Mouse (Mus musculus) brain, adult 2 months (tissue): ENCODE measurements around the gene Olfr813.
"Not testable (repeated sequence)": the region's sequence is repeated elsewhere in the genome, so short reads cannot be mapped to it uniquely, and the experiment has no call there.

Experiments used
- DNase-seq: peaks from one replicate; pipeline ENCODE4 v3.0.0; 2011; ENCODE audit warnings: low read depth, low spot score

The Olfr813 gene

DNA sequence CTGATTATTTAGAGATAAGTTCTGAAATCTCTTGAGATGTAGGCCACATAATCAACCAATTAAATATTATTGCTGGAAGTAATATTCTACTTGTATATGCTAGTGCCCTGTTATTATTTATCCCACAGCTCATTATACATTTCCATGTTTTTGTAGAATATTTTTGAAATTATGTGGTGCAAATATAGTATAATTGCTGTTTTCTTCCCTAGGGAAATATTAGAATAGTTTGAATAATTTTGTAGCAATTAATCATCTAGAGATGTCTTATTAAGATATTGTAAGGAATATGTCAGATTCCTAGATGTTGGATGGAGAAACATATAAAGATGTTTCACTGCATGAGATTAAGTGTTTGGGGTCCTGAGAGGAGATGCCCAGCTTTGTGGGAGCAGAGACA is at the start of gene Olfr813:
Gene Olfr813 (plus strand): TSS at position 301 of the 400 bp plus-strand sequence.
- no peak for DNase-seq

DNA sequence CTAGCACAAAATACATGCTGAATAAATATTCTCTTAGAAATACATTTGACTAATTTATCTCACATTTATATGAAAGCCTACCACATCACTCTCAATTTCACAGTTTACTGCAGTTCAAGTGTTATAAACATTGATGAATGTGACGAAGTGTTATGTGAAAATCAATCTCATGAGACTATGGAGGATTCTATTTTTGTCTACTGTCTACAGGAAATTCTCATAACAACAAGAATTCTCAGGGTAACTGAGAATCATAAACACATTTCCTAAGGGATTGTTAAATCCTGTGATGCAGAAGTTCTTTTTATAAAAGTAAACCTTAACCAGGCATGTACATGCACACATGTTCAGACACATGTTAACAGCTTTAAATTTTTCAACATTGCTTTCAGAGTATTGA is 9.2 kb upstream of the Olfr813 start, which contains the start of gene Olfr812:
Gene Olfr812 (minus strand): TSS at position 101 of the 400 bp plus-strand sequence.
- no peak for DNase-seq

GRCm38 (mm10) chr10:129847343-129847742 is 7.8 kb upstream of the Olfr813 start:
- DNase-seq, result no peak

GRCm38 (mm10) chr10:129879751-129880150 is 24.6 kb downstream of the Olfr813 start, which contains the start of gene Olfr814:
Gene Olfr814 (minus strand): TSS chr10:129879851.
- DNase-seq, result not testable (repeated sequence)

DNA sequence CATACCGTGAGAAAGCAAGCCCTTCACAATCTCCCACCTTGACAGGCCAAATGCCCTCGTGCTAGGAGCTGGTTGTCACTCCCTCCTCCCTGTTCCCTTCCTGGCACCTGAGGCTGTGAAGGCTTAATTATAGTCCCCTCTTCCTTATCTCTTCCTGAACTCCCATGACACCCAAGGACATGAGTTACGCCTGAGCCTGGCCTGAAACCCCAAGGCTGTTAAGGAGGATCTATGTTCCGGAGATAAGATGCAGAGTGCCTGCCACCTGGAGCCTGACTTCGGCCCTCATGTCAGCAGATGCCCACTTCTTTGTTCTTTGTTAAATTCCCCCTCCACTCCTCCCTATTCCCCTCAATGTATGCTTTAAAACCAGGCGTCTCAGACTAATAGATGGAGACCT is 30.3 kb downstream of the Olfr813 start:
- not testable (repeated sequence) for DNase-seq

DNA sequence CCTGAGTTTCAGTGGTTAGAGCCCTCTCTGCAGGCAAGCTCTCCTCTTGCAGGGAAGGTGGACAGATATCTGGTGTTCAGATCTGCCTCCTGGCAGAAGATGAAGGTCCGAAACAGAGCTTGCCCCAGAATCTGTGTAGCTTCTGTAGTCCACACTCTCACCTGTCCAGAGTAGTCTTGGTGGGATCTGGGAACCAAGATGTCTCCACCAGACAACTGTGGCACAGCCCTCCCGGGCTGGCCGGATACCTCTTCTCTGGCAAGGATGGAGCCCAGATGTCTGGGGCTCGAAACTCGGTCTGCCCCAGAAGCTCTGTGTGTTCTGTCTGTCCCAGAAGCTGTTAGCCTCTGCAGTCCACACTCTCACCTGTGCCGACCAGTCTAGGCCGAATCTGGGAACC is 30.8 kb downstream of the Olfr813 start:
- no peak for DNase-seq

- not testable (repeated sequence) for DNase-seq
Measured at GRCm38 (mm10) chr10:129905767-129906166, 50.6 kb downstream of the Olfr813 start, which contains the start of gene Olfr815. Gene Olfr815 (minus strand): TSS chr10:129905867.
